Mouse (Mus musculus) forebrain, embryonic 11.5 days (tissue): ENCODE data around the gene Btg2. TPM values are rescaled to one million over a fixed set of nuclear protein-coding genes. Genes with fewer than 3 reads are reported as not detected.
A peak's percentile ranks its signal among the peaks of the same experiment; 100 is the strongest.

Experiments used
- ATAC-seq: fragments of 200-750 bp; cut with Nextera tagmentation; replicated peaks from 2 replicates; pipeline ENCODE4 v1.8.0; 2017; ENCODE audit warnings: moderate TSS enrichment; ENCODE audit not compliant: low FRiP score
- DNase-seq: peaks from one replicate; pipeline ENCODE4 v3.0.0-alpha.2; 2017; ENCODE audit warnings: low spot score
- H3K27ac ChIP-seq: fragments of 300-500 bp; sonication (generic); 2 replicates; pipeline ENCODE4 v1.5.1; 2014; ENCODE audit warnings: low read depth, low read length
- H3K27me3 ChIP-seq: fragments of 300-500 bp; sonication (generic); 2 replicates; pipeline ENCODE4 v1.6.1; 2014; ENCODE audit warnings: mild to moderate bottlenecking, low read length, mixed read lengths; ENCODE audit not compliant: control insufficient read depth, insufficient read depth
- H3K36me3 ChIP-seq: fragments of 300-500 bp; sonication (generic); 2 replicates; pipeline ENCODE4 v1.6.1; 2014; ENCODE audit warnings: mild to moderate bottlenecking, low read length, moderate library complexity, mixed read lengths; ENCODE audit not compliant: control insufficient read depth, insufficient read depth
- H3K4me1 ChIP-seq: fragments of 300-500 bp; sonication (generic); replicated peaks from 2 replicates; pipeline ENCODE4 v1.6.1; 2014; ENCODE audit warnings: low read length, mixed read lengths; ENCODE audit not compliant: control insufficient read depth, insufficient read depth
- H3K4me2 ChIP-seq: fragments of 300-500 bp; sonication (generic); 2 replicates; pipeline ENCODE4 v1.6.1; 2014; ENCODE audit warnings: low read depth, mild to moderate bottlenecking, low read length, moderate library complexity, mixed read lengths; ENCODE audit not compliant: severe bottlenecking
- H3K4me3 ChIP-seq: fragments of 300-500 bp; sonication (generic); 2 replicates; pipeline ENCODE4 v1.5.1; 2014; ENCODE audit warnings: low read depth, low read length
- H3K9ac ChIP-seq: fragments of 300-500 bp; sonication (generic); 2 replicates; pipeline ENCODE4 v1.6.1; 2014; ENCODE audit warnings: low read length
- H3K9me3 ChIP-seq: fragments of 300-500 bp; sonication (generic); 2 replicates; pipeline ENCODE4 v1.6.1; 2016; ENCODE audit warnings: low read length, mixed read lengths; ENCODE audit not compliant: control insufficient read depth
- WGBS: fragments of 180-500 bp; shearing (Covaris S2); extraction: QIAGEN DNeasy Blood & Tissue Kit; methylation state at CpG from one replicate; pipeline ENCODE4 v1.1.7; 2014; 5-methylcytosine and 5-hydroxymethylcytosine counted together
- polyA plus RNA-seq: library from polyadenylated mRNA; unstranded; fragments of >200 nt; fragmentation: Nextera tagmentation; extraction: Ambion mirVana; gene quantifications from 2 replicates; pipeline ENCODE4 v1.2.1, GENCODE M21; 2014

The Btg2 gene
- polyA plus RNA-seq, 1 experiment from 2014 or later: 110 TPM

- Histone ChIP-seq H3K4me3 (no peak overlapping the region), H3K27me3 (no peaks in the 10 kb centered on the region), H3K4me1 (peaks cover 18% of the 10 kb centered on the region), H3K9me3 (no peaks in the 10 kb centered on the region), H3K27ac (no peak overlapping the region), H3K4me2 (no peak overlapping the region), H3K9ac (no peak overlapping the region), H3K36me3 (no peaks in the 10 kb centered on the region)
- 92% methylated on average over 3 of the region's 3 CpGs for WGBS
- DNase-seq (no peak), ATAC-seq (no peak)
Observed at GRCm38 (mm10) chr1:134084128-134084527, 5.2 kb upstream of the Btg2 start.

GRCm38 (mm10) chr1:134083676-134084075, 4.8 kb upstream of the Btg2 start:
- ATAC-seq: no peak
- Histone ChIP-seq H3K27ac (no peak overlapping the region), H3K36me3 (no peaks in the 10 kb centered on the region), H3K4me1 (peaks cover 18% of the 10 kb centered on the region), H3K4me3 (no peak overlapping the region), H3K4me2 (no peak overlapping the region), H3K27me3 (no peaks in the 10 kb centered on the region), H3K9ac (no peak overlapping the region), H3K9me3 (no peaks in the 10 kb centered on the region)
- WGBS: 84% methylated on average over 8 of the region's 8 CpGs
- no peak for DNase-seq

- H3K4me3 ChIP-seq: no peak overlapping the region
- H3K27ac ChIP-seq: no peak overlapping the region
- no peaks in the 10 kb centered on the region for H3K36me3 ChIP-seq
- H3K9ac ChIP-seq: no peak overlapping the region
- ATAC-seq (no peak), DNase-seq (no peak)
- H3K4me1 ChIP-seq: peaks cover 18% of the 10 kb centered on the region
- no peaks in the 10 kb centered on the region for H3K27me3 ChIP-seq
- H3K4me2 ChIP-seq: no peak overlapping the region
- H3K9me3 ChIP-seq: no peaks in the 10 kb centered on the region
- 71% methylated on average over 11 of the region's 11 CpGs for WGBS
Observed at GRCm38 (mm10) chr1:134082987-134083516, 4.1 kb upstream of the Btg2 start.

GRCm38 (mm10) chr1:134080881-134081450, 2.0 kb upstream of the Btg2 start:
- no peak for ATAC-seq

GRCm38 (mm10) chr1:134080406-134080805, 1.5 kb upstream of the Btg2 start:
- Histone ChIP-seq H3K27me3 (no peaks in the 10 kb centered on the region), H3K9ac (0 out of 2 replicates have a peak overlapping the region, but pooled peaks have one; percentile 3), H3K4me2 (no peak overlapping the region), H3K27ac (no peak overlapping the region), H3K36me3 (no peaks in the 10 kb centered on the region; the same call in 1 of the 2 replicates), H3K9me3 (no peaks in the 10 kb centered on the region), H3K4me1 (peaks cover 9% of the 10 kb centered on the region), H3K4me3 (no peak overlapping the region)
- DNase-seq (no peak), ATAC-seq (no peak)
- 90% methylated on average over 4 of the region's 4 CpGs for WGBS

More at GRCm38 (mm10) chr1:134080881-134081450, 2.0 kb upstream of the Btg2 start:
- Histone ChIP-seq H3K4me1 (peaks cover 11% of the 10 kb centered on the region), H3K9ac (no peak overlapping the region), H3K9me3 (no peaks in the 10 kb centered on the region), H3K4me3 (no peak overlapping the region), H3K27ac (no peak overlapping the region), H3K27me3 (no peaks in the 10 kb centered on the region), H3K4me2 (no peak overlapping the region), H3K36me3 (no peaks in the 10 kb centered on the region; the same call in 1 of the 2 replicates)
- 88% methylated on average over 5 of the region's 5 CpGs for WGBS
- no peak for DNase-seq

GRCm38 (mm10) chr1:134079477-134080163, 700 bp upstream of the Btg2 start:
- no peaks in the 10 kb centered on the region for H3K27me3 ChIP-seq
- peak overlapping the region; percentile 61 for H3K4me2 ChIP-seq
- WGBS: 6% methylated on average over 9 of the region's 9 CpGs
- no peak for DNase-seq
- H3K9me3 ChIP-seq: no peaks in the 10 kb centered on the region
- peak overlapping the region; percentile 74 for H3K4me3 ChIP-seq
- peak overlapping the region; percentile 54; the same call in 1 of the 2 replicates for H3K27ac ChIP-seq
- H3K9ac ChIP-seq: peak overlapping the region; percentile 33; the same call in 1 of the 2 replicates
- ATAC-seq: peak; percentile 6; the same call in 1 of the 2 replicates
- H3K36me3 ChIP-seq: peaks cover 5% of the 10 kb centered on the region; the same call in 1 of the 2 replicates
- peaks cover 9% of the 10 kb centered on the region for H3K4me1 ChIP-seq

GRCm38 (mm10) chr1:134078061-134078795, 692 bp downstream of the Btg2 start:
- peak; percentile 11 for ATAC-seq
- Histone ChIP-seq H3K4me2 (peak overlapping the region; percentile 61), H3K36me3 (peaks cover 6% of the 10 kb centered on the region; the same call in 1 of the 2 replicates), H3K27me3 (no peaks in the 10 kb centered on the region), H3K4me1 (peaks cover 9% of the 10 kb centered on the region), H3K4me3 (peak overlapping the region; percentile 74), H3K9ac (peak overlapping the region; percentile 86), H3K9me3 (no peaks in the 10 kb centered on the region), H3K27ac (peak overlapping the region; percentile 73)
- DNase-seq: peak; percentile 70
- 10% methylated on average over 19 of the region's 19 CpGs for WGBS

GRCm38 (mm10) chr1:134077389-134078060, 1.4 kb downstream of the Btg2 start:
- DNase-seq: peak; percentile 70
- Histone ChIP-seq H3K9ac (peak overlapping the region; percentile 86), H3K36me3 (peaks cover 6% of the 10 kb centered on the region; the same call in 1 of the 2 replicates), H3K9me3 (no peaks in the 10 kb centered on the region), H3K4me3 (peak overlapping the region; percentile 74), H3K27me3 (no peaks in the 10 kb centered on the region), H3K27ac (peak overlapping the region; percentile 73), H3K4me1 (peaks cover 12% of the 10 kb centered on the region), H3K4me2 (peak overlapping the region; percentile 61)
- ATAC-seq: no peak
- WGBS: 34% methylated on average over 14 of the region's 14 CpGs
